Mouse (Mus musculus) heart, postnatal 0 days (tissue): ENCODE measurements at regions not wholly inside any gene's neighbourhood (a gene's known extent, or its start where the extent isn't known, plus 50 kb on each side); places are given as distances from the start of the nearest gene placed in this dataset.

Experiments used
- ATAC-seq: fragments of 200-750 bp; cut with Nextera tagmentation; 2 replicates; pipeline ENCODE4 v1.8.0; 2017; ENCODE audit warnings: low read depth, moderate number of reproducible peaks, moderate library complexity; ENCODE audit not compliant: insufficient read depth
- DNase-seq: peaks from one replicate; pipeline ENCODE4 v3.0.0-alpha.2; 2016; ENCODE audit warnings: low spot score
- H3K27ac ChIP-seq: fragments of 300-500 bp; sonication (generic); 2 replicates; pipeline ENCODE4 v1.5.1; 2014; ENCODE audit warnings: low read depth, mild to moderate bottlenecking
- H3K27me3 ChIP-seq: fragments of 300-500 bp; sonication (generic); 2 replicates; pipeline ENCODE4 v1.6.1; 2014; ENCODE audit warnings: low read length, mixed read lengths; ENCODE audit not compliant: control insufficient read depth, insufficient read depth
- H3K36me3 ChIP-seq: fragments of 300-500 bp; sonication (generic); replicated peaks from 2 replicates; pipeline ENCODE4 v1.6.1; 2014; ENCODE audit warnings: low read length, mixed read lengths; ENCODE audit not compliant: control insufficient read depth, insufficient read depth
- H3K4me1 ChIP-seq: fragments of 300-500 bp; sonication (generic); 2 replicates; pipeline ENCODE4 v1.6.1; 2014; ENCODE audit warnings: antibody characterized with exemption; ENCODE audit not compliant: control insufficient read depth, insufficient read depth
- H3K4me2 ChIP-seq: fragments of 300-500 bp; sonication (generic); 2 replicates; pipeline ENCODE4 v1.6.1; 2014; ENCODE audit warnings: low read depth, mild to moderate bottlenecking, low read length, moderate library complexity
- H3K4me3 ChIP-seq: fragments of 300-500 bp; sonication (generic); 2 replicates; pipeline ENCODE4 v1.5.1; 2014; ENCODE audit warnings: low read depth, low read length
- H3K9ac ChIP-seq: fragments of 300-500 bp; sonication (generic); replicated peaks from 2 replicates; pipeline ENCODE4 v1.6.1; 2014; ENCODE audit warnings: low read depth, low read length, mixed read lengths
- H3K9me3 ChIP-seq: fragments of 300-500 bp; sonication (generic); replicated peaks from 2 replicates; pipeline ENCODE4 v1.6.1; 2016; ENCODE audit warnings: low read length; ENCODE audit not compliant: control insufficient read depth
- CTCF ChIP-seq: IDR thresholded peaks from 2 replicates; pipeline ENCODE4 v1.5.1; 2016; ENCODE audit warnings: antibody characterized with exemption, control low read depth, low read depth
- EP300 ChIP-seq: IDR thresholded peaks from 2 replicates; pipeline ENCODE4 v1.6.1; 2016; ENCODE audit warnings: antibody characterized with exemption, low read depth
- WGBS: fragments of 180-500 bp; shearing (Covaris S2); extraction: QIAGEN DNeasy Blood & Tissue Kit; methylation state at CpG from one replicate; pipeline ENCODE4 v1.1.7; 2014; 5-methylcytosine and 5-hydroxymethylcytosine counted together

DNA sequence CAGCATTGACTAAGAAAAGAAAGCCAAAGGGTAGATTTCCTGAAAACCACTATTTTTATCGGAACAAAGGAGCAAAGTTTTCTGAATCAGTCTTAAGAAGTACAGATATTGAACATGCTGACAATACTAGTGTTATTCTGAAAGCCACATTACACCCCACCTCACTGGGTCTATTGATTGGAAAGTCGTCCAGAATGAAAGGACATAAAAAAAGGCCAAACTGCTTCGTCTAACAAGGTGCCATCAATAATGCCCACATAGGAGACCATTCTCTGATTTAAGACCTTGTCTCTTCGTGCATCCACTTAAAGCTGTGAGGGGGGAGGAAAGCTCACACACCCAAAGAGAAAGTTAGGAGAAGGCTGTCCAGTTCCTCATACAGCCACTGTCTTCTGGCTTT lies 89.3 kb upstream of the Paqr3 start:
- TF ChIP-seq CTCF (no peak), EP300 (no peak)
- Histone ChIP-seq H3K9me3 (no peaks in the 10 kb centered on the region), H3K4me1 (no peaks in the 10 kb centered on the region), H3K27ac (no peak overlapping the region), H3K4me3 (no peak overlapping the region), H3K4me2 (no peak overlapping the region), H3K27me3 (no peaks in the 10 kb centered on the region), H3K36me3 (no peaks in the 10 kb centered on the region), H3K9ac (no peak overlapping the region)
- DNase-seq = no peak
- 69% methylated on average over 4 of the region's 4 CpGs for WGBS
- no peak for ATAC-seq

DNA sequence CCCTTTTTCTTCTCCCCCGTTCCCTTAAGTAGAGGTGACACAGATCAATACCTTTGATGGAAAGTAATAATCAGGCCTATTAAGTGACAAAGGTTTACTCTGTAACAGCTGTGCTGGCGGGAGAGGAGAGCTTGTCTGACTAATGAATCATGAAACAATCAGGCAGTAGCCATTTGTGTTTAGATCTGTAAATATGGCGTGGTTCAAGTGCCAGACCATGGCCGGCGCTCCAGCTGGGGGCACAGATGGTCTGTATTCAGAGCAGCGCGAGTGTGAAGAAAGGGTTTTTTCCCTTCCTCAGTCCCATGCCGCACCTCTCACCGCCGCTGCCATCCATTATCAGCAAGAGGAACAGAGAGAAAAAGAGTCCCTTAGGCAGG lies 83.9 kb upstream of the Paqr3 start:
- no peak for TF ChIP-seq EP300
- TF ChIP-seq CTCF = no peak
- H3K9me3 ChIP-seq = no peaks in the 10 kb centered on the region
- no peak overlapping the region for H3K27ac ChIP-seq
- no peak for DNase-seq
- no peak overlapping the region for H3K4me2 ChIP-seq
- H3K9ac ChIP-seq = no peak overlapping the region
- no peaks in the 10 kb centered on the region for H3K27me3 ChIP-seq
- 86% methylated on average over 10 of the region's 10 CpGs for WGBS
- no peaks in the 10 kb centered on the region for H3K36me3 ChIP-seq
- H3K4me3 ChIP-seq = no peak overlapping the region
- H3K4me1 ChIP-seq = no peaks in the 10 kb centered on the region
- no peak for ATAC-seq

DNA sequence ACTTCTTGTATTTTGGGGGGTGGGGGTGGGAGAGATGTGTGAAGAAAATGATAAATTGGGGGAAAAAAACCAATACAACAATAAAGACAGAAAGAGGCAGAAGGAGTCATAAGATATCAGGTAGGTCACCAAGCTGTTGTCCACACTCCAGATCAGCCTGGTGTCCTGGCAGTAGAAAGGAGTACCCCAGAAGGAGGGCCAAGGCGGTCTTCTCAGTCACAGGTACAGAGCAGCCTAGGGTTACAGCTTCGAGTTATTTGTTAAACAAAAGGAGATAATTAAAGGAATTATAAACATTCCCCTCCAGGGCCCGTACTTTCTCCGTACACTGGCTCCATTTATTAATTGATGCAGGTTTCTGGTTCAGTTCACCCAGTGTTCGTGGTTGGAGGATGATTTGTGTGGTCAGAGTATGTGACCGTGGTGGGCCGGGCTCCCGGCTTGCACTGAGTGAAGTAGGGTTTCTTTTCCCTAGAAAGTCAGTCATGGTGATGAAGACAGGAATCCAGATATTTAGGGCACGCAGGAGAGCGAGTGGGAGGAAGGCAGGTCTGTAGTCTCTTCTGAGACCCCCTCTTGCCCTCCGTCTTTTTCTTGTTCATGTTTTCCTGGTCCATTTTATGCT lies 83.4 kb upstream of the Paqr3 start:
- ATAC-seq (no peak), DNase-seq (no peak)
- 90% methylated on average over 11 of the region's 11 CpGs for WGBS
- H3K9me3 ChIP-seq = no peaks in the 10 kb centered on the region
- no peak overlapping the region for H3K27ac ChIP-seq
- H3K36me3 ChIP-seq = no peaks in the 10 kb centered on the region
- no peaks in the 10 kb centered on the region for H3K27me3 ChIP-seq
- H3K4me1 ChIP-seq = no peaks in the 10 kb centered on the region
- no peak for TF ChIP-seq CTCF
- TF ChIP-seq EP300 = no peak
- H3K9ac ChIP-seq = no peak overlapping the region
- H3K4me2 ChIP-seq = no peak overlapping the region
- no peak overlapping the region for H3K4me3 ChIP-seq

DNA sequence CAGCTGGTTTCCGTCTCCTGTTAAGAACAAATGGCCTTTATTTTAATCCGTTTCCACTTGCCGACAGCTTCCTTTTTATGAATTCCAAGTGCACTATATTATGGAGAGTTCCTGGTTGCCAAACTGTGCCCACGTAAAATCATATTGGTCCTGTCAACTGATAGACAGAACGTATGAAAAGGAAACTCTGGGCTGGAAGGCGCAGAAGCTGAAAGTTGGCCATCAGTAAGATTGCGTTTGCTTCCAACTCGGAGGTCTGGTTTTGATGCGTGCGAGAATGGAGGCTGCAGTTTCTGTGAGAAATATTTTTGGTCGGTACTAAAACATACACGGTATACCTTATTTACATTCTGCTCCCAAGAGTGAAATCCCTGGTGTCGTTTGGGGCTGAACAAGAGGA lies 81.3 kb upstream of the Paqr3 start:
- Histone ChIP-seq H3K4me2 (no peak overlapping the region), H3K9ac (no peak overlapping the region), H3K36me3 (no peaks in the 10 kb centered on the region), H3K4me3 (no peak overlapping the region), H3K27me3 (no peaks in the 10 kb centered on the region), H3K27ac (no peak overlapping the region), H3K9me3 (no peaks in the 10 kb centered on the region), H3K4me1 (no peaks in the 10 kb centered on the region)
- DNase-seq (no peak), ATAC-seq (no peak)
- WGBS = 71% methylated on average over 13 of the region's 13 CpGs
- TF ChIP-seq EP300 (no peak), CTCF (no peak)

DNA sequence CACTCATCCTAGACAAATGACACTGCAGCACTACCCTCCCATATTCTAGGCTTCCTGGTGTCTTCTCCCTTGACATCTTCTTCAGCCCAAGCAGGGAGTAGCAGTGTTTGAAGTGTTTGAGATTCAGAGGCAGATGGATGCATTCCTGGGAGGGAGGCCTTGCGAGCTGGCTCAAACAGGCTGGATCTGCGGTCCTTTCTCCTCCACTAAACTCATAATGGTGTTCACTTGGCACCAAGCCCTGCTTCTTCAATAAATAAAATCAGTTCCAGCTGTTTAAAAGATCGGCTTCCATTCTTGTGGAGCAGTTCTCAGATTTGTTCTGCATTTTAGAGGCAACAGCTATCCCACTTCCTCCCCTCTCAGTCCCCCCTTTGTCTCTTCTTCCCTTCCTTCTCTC lies 79.3 kb upstream of the Paqr3 start:
- no peak overlapping the region for H3K9ac ChIP-seq
- no peaks in the 10 kb centered on the region for H3K9me3 ChIP-seq
- DNase-seq (no peak), ATAC-seq (no peak)
- TF ChIP-seq EP300 = no peak
- no peak for TF ChIP-seq CTCF
- 74% methylated on average over 3 of the region's 3 CpGs for WGBS
- H3K4me1 ChIP-seq = no peaks in the 10 kb centered on the region
- no peak overlapping the region for H3K4me3 ChIP-seq
- H3K4me2 ChIP-seq = no peak overlapping the region
- no peaks in the 10 kb centered on the region for H3K27me3 ChIP-seq
- no peak overlapping the region for H3K27ac ChIP-seq
- no peaks in the 10 kb centered on the region for H3K36me3 ChIP-seq

DNA sequence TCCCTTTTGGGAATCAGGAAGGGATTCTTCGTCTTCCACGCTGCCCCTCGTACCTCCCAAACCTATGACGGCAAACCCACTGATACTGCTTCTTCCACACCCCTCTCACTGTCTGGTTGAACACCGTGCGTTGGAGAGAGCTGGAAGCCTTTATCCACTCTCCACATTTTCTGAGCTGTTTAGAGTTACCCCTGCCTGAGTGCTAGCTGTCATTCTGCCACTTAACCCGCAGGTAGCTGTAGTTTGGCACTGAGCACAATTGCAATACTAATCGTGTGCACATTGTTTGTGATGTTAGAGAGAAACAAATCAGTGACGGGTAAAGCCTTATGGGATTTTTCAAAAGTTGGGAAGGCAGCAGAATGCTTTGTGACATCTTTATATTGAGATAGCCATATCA lies 73.1 kb upstream of the Paqr3 start:
- TF ChIP-seq EP300 (no peak), CTCF (no peak)
- H3K4me2 ChIP-seq = no peak overlapping the region
- no peaks in the 10 kb centered on the region for H3K27me3 ChIP-seq
- ATAC-seq = no peak
- DNase-seq = no peak
- WGBS = 73% methylated on average over 9 of the region's 9 CpGs
- no peaks in the 10 kb centered on the region for H3K4me1 ChIP-seq
- no peak overlapping the region for H3K27ac ChIP-seq
- H3K9ac ChIP-seq = no peak overlapping the region
- H3K4me3 ChIP-seq = no peak overlapping the region
- no peaks in the 10 kb centered on the region for H3K9me3 ChIP-seq
- H3K36me3 ChIP-seq = no peaks in the 10 kb centered on the region
